Mouse (Mus musculus): ENCODE measurements around the gene Adtrp. TPM values are rescaled to one million over a fixed set of nuclear protein-coding genes. Genes with fewer than 3 reads are reported as not detected.

The Adtrp gene
- total RNA-seq, 1 experiment from 2014 or later: not detected

DNA sequence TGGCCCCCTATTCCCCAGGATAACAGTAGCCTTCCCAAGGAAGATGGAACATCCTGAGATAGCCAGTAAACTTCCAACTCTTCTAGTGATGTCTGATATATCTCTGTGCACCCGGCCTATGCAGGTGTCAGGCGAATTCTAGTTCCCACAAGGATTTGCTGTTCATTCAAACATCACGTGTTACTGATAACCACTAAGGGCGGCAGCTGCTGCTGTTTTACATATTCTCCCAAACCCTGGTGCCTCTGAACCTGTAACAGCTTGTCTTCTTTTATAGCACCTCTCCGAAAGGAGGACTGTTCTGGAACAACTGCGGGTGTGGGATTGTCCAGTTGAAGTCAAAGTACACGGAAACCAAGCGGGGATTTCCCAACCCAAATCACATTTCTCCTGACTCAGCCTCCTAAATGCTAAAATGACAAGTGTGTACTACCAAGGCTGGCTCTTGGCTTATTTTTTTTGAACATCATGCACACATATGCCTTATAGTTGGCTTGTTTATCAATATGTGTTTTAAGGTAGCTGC lies 13.8 kb downstream of the Adtrp start:
- ATAC-seq (replicated peaks; ENCODE audit: low read depth, poor library complexity, severe bottlenecking): no peak

DNA sequence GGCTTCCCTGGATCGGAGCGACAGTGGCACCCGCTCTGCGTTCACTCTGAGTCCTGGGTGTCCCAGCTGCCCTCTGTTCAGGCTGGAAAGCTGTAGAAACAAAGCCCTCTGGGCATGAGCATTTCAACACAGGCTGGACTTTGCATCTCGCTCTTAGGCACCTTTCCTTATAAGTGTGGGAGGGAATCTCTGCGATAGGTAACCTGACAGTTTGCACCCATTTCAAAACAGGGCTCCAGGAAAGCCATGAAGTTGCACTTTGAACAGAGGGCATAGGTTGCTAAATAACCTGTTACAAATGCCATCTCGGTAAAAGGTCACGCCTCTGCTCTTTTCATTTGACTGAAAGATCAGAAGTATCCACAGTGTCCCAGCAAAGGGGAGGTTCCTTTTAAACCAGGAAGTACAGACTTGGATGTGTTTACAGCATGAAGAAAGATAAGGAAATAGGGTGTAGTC lies 19.2 kb downstream of the Adtrp start:
- no peak for ATAC-seq (replicated peaks; ENCODE audit: low read depth, poor library complexity, severe bottlenecking)

DNA sequence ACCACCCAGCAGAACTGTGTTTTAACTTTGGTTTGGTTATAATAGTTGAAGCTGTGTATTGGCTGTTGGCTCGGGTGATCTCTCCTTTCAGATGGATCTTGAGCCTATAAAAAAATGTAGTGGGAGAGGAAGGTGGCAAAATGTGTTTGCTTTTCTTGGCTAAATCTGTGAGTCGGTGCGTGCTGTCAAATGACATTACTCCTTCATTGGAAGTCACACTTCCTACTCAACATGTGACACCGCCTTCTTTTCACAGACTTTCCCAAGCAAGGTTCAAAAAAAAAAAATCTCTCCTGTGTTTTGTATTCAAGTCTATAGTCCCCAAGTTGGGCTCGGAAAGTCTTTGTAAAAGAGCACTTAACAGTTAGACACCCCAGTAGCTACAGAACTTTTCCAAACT lies 19.9 kb downstream of the Adtrp start:
- ATAC-seq (replicated peaks; ENCODE audit: low read depth, poor library complexity, severe bottlenecking): no peak

DNA sequence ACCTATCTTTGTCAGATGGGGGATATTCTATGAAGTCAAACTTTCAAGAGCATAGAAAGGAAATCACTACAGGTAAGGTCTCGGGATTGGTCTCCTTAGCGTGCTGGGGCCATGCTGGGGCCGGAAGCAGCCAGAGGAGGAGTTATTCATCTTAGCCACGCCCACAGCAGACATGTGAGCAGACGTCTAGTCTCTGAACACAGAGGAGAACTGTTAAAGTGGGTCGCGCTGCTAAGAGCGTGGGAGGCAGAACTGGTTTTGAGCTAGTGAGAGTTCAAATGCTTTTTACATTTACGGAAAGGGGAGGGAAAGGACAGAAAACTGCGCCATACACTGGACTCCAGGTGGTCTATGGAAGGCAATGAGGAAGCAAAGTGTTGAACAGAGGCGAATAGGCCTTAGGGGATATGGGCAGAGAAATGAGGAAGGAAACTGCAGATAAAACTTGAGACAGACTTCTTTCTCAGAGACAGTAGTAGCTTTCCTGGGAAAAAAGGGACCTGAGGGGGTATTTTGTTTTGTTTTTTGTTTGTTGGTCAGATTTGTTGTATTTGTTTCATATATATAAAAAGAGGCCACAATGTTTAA lies 22.0 kb downstream of the Adtrp start:
- peak; percentile 83 for ATAC-seq (replicated peaks; ENCODE audit: low read depth, poor library complexity, severe bottlenecking)

DNA sequence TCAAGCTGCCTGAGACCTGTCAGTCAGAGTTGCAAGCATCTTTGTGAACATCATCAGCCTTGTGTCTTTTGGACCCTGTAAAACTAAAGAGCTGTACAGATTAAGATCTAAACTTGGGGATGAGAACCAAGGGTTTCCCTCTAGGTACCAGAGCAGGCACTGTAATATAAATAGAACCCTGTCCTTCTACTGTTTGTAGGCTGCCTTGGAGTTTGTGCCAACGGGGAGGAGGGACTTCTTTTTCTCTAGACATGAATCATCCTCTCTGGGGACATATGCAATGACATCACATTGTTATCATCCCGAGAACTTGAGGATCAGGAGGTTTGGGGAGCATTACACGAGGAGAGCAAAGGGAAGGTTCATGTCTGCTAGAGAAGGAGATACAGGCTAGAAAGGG lies 24.4 kb downstream of the Adtrp start:
- no peak for ATAC-seq (replicated peaks; ENCODE audit: low read depth, poor library complexity, severe bottlenecking)

DNA sequence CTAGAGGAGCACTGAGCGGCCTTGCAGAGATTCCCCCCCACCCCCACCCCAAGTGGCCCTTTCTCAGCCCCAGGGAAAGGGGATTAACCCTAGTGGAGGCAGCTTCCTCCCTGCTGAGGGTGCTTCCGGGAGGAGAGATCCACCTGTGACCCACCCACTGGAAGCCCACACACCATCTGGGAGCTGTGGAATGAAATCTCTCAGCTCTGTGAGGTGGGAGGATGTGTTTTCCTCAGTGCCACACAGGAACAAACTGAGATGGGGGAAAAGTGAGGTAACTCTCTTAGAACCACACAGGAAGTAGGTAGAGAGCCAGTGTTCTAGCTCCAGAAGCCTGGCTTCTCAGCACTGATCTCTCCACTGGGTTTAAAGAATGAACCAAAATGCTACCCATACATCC lies 24.9 kb downstream of the Adtrp start:
- no peak for ATAC-seq (replicated peaks; ENCODE audit: low read depth, poor library complexity, severe bottlenecking)

DNA sequence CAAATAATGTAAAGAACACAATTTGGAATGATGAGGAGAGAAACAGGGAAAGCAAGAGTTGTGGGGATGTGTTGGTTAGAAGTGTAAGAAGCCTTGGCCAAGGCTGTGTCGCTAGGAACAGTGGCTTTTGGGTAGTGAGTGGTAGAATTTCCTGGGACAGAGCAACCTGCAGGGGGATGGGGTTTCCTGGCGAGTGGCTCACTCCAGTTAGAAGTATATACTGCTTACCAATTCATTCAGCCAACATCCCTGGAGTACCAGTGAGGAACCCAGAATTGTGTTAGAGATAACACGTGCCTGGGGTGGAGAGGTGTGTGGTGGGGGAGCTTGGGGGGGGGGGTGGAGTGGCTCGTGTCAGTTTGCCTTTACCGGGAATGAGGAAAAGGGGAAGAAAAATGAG lies 25.4 kb downstream of the Adtrp start:
- no peak for ATAC-seq (replicated peaks; ENCODE audit: low read depth, poor library complexity, severe bottlenecking)

DNA sequence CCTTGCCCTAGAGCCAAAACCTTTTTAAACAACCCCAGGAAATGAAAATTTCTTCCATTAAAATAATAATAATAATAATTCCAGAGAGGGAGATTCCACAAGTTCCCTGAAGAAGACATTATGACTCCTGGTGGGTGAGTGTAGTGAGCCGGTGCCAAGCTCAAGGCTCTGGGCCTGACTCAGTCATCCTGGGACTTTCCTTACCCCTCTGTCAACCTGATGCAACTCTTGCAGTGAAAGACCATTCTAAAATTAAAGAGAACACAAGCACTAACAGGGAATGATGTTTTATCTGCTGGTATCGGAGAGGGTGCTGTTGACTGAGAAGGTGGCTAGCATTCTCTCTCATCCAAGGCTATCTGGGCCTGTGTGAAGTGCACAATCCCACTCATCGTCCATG lies 26.5 kb downstream of the Adtrp start:
- ATAC-seq (replicated peaks; ENCODE audit: low read depth, poor library complexity, severe bottlenecking): no peak

DNA sequence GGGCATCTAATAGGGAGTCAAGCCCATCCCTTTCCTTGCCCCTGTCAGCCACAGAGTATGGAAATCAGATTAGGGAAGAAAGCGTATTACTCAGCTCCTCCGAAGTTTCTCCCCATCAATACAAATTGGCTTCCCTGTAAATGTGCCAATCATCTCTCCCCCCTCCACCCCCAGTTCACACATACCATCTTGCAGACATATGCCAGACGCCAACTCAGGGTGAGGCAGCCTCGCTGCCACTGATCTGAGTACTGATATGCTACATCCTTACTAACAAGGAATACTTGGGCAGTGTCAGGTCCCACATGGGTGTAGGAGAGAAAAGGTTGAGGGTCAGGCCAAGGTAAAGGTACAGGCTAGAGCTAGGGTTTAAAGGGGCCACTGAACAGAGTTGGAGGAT lies 27.6 kb downstream of the Adtrp start:
- ATAC-seq (replicated peaks; ENCODE audit: low read depth, poor library complexity, severe bottlenecking): no peak

DNA sequence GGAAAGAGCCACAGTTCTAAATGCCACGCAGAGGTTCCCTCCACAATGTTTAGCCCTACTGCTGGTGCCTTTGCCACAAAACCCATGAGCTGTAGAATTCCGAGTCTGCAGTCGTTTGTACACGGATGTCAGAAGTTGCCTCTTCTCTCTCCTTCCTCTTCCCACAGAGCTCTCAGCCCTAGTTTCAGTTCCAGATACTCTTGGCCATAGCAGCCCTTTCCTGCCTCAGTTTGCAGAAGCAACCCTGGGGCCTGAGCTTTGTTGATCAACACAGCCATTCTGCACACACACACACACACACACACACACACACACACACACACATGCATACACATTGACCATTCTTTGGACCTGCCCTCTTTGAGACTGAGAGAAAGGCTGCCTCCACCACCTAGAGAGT lies 28.0 kb downstream of the Adtrp start:
- ATAC-seq (replicated peaks; ENCODE audit: low read depth, poor library complexity, severe bottlenecking): peak; percentile 83

DNA sequence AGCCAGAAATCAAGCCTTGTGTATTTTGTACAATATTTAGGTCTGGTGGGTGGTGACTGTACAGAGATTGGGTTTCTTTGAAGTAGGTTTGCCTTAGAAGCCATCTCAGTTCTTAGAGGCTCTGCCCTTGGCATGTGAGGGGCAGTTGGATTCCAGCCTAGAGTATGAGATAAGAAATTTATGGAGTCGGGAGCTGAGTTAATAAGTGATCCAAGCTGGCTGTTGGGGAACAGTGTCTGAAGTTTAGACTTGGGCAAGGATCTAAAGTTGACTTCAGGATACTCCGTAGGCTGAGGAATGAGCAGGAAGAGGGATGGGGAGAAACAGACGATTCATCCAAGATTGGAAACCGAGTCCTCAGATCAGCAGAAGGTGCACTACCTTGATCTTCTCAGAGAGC lies 29.9 kb downstream of the Adtrp start:
- no peak for ATAC-seq (replicated peaks; ENCODE audit: low read depth, poor library complexity, severe bottlenecking)

DNA sequence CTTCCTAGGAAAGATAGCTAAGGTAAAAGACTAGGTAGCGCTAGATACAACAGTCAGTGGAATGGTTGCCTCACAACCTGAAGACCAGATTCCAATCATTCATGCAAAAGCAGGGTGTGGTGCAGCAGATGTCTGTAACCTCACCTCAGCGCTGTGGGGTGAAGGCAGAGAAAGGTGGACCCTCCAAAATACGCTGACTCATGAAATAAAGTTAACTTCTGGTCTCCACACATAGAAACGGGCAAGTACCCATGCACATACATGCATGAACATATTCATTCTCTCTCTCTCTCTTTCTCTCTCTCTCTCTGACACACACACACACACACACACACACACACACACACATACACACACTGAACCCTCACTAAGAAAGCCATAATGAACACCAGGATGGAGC lies 30.8 kb downstream of the Adtrp start:
- ATAC-seq (replicated peaks; ENCODE audit: low read depth, poor library complexity, severe bottlenecking): no peak

DNA sequence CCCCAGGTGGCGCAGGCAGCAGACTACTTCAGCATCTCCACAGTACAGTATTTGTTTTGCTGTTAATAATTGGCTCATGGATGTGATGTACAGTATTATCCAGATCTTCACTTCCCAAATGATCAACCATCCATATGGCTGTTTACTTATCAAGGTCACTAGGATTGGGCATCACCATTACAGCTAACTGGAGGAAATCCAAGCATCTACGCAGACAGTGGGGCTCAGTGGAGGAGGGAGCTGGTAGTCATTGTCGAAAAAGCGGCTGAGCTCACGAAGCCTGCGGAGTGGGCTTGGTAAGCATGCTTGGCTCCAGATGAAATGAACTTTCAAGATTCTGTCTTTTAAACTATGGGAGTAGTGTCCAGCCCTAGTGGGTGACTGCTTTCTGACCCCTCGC lies 36.7 kb downstream of the Adtrp start:
- no peak for ATAC-seq (replicated peaks; ENCODE audit: low read depth, poor library complexity, severe bottlenecking)

DNA sequence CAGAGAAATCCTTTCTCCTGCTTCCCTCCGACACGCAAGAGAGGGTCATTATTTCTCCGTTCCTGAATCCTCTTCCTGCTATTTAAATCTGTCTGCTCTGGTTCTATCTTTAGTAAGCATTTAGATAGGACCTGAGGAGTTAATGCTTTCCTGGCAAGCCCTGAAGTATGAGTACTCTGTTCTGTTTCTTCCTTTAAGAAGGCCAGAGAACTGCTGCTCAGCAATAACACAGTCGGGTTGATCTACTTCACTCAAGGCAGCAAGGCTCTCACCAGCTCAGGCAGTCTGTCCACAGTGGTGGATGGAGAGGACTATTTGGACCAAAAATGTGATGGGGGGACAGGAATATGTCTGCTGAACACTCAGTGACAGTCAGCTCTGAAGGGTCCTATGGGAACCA lies 39.7 kb downstream of the Adtrp start:
- no peak for ATAC-seq (replicated peaks; ENCODE audit: low read depth, poor library complexity, severe bottlenecking)

DNA sequence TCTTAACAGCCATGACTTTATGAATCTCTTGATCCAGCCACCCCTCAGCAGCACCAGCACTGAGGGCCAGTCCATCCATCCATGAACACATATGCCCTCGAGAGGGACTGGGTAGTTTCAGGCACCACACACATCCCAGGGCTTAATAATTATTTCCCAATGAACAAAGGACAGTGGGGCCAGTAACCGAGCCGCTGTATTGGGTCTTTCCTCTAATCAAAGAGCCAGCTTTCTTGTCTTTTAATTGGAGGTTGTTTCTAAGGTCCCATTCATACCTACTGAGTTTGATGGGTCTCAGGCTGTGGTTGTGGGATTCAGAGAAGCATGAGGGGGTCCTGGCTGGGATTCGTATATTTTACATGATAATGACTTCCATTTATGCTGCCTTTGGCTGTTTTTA lies 40.2 kb downstream of the Adtrp start:
- no peak for ATAC-seq (replicated peaks; ENCODE audit: low read depth, poor library complexity, severe bottlenecking)

DNA sequence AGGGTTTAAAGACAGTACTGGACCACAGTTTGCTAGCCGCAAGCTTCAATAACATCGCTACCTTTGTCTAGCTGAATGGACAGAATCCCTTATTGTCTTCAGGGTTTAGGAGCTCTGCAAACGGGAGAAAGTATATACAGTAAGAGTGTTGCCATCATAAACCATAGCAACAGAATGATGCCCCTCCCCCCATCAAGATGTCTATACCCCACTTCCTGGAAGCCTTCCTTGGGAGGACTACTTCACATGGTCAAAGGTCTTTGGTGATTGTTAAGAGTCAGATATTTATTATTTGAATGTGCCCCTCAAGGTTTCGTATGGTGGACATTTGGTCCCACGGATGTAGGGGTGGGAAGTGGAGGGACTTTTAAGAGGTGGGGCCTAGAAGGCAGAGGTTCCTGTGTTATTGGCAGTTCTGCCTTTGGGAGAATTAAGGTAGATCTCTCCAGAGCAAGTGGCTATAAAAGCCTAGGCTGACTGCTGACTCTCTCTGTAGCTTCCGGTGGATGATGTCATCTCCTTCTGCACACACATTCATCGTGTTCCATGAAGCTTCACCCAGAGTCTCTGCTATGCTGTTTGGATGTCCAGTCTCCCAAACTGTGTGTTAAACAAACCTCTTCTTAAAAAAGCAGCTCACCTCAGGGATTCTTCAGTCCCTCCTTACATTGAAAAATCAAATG lies 42.2 kb downstream of the Adtrp start:
- no peak for ATAC-seq (replicated peaks; ENCODE audit: low read depth, poor library complexity, severe bottlenecking)

DNA sequence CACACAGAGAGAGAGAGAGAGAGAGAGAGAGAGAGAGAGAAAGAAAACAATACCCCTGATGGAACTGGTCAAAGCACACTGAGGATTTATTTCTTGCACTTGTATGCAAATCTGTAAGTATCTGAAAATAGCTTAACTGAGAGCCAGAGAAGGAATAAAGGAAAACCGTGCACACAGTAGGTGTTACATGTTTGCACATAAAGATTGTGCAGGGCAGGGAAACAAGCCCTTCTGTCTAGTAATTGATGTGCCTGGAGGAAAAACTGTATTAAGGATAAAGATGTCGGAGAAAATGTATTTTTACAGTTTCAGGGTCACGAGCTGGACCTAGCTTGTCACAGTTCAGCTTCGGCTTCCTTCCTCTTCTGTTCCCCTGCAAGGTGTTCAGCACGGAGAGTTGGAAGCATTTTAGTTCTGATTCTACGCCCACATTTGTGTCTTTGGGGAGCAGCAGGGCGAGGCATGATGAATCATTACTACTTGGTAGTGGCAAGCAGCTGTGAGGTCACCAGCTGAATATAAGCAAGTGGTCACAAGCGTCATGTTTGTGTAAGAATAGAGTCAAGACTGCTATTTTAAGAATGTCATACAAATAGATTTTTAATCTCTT lies 43.7 kb downstream of the Adtrp start:
- ATAC-seq (replicated peaks; ENCODE audit: low read depth, poor library complexity, severe bottlenecking): peak; percentile 65

DNA sequence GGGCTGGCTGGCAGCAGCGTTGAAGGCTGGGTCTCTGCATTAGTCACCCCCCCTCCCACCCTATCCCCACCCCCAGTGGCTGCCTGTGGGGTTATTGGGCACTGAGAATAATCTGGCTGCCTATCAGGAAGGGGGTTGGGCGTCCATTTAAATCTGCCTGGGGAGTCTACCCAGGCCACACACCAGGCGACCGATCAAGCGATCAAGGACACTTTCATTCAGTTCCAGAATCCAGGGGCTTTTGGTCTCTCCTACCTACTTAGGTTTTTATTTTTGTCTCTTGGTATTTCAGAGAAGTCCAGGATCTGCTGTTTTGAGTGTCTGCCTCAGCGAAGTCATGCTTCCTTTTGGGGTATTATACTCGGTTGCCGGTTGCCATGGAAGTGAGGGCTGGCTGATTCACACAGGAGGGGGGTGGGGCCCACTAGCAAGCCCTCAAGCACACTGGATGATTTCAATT lies 46.3 kb downstream of the Adtrp start:
- ATAC-seq (replicated peaks; ENCODE audit: low read depth, poor library complexity, severe bottlenecking): peak; percentile 81

DNA sequence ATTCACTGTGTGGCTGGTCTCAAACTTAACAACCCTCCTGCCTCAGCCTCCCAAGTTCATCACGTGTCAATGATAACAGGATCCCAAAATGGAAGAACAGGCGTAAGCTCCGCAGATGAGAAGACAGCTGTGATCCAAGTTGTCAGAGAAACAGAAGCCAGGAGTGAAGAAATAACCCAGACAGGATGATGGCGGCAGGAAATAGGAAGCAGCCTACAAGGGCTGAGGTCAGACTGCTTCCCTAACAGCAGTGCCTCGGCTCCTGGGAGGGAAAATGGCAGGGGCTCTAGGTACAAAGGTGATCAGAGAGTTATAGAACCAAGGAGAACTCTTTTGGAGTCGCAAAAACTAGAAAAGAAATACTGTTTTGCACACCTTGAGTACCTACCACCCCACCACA lies 54.6 kb downstream of the Adtrp start:
- 0 out of 2 replicates have a peak, but pooled peaks have one; percentile 45 for ATAC-seq (replicated peaks; ENCODE audit: low read depth, poor library complexity, severe bottlenecking)

DNA sequence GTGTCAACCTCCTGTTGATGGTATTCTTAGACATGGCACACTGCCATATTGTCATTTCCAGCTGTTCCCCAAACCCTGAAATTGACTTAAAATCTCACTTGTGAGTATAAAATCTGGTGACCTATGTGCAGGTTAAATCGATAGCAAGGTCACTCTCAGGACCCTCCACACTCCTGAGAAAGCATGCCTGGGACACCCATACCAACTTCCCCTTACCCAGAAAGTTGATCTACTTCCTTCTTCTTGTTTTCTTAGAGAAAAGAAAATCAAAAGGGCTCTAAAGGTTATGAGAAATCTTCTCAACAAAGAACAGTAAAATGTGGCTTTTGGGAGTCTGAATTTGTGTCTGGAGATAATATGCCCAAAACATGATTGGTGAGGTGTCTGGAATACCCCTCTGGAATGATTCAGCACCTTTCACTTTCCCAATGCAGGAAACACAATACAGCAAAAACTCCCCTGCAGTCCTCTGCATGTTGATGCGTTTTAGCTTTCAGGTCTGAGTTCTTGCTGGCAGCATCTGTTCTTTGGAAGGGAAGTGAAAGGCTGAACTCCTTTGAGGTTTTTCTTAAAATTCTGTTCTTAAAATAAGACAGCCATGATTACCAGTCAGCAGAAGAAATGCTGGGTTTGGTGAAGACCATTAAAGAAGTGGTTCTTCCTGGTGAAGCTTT lies 59.5 kb downstream of the Adtrp start:
- peak; percentile 67 for ATAC-seq (replicated peaks; ENCODE audit: low read depth, poor library complexity, severe bottlenecking)

DNA sequence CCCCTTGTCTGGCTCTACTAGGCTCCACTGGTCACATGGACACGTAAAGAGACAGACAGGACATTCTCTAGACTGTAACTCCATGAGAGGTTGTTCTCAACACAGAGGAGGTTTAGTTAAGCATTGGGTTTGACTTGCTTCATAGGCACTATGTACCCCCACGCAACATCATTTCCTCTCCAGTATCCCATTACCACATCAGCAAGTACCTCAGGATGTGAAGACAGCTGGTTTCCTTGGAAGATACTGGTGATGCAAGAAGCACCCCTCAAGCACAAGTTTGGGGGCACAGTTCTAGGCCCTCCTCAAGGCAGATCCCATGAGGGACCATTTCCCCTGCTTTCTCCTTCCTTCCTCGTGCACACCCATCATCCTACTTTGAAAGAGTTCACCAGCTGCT lies 60.8 kb downstream of the Adtrp start:
- ATAC-seq (replicated peaks; ENCODE audit: low read depth, poor library complexity, severe bottlenecking): 0 out of 2 replicates have a peak, but pooled peaks have one; percentile 19

Data from common myeloid progenitor, adult 5-6 weeks (primary cell).